Comparison of ENCODE assay signal across 10 mouse cellular contexts in the genomic region with DNA sequence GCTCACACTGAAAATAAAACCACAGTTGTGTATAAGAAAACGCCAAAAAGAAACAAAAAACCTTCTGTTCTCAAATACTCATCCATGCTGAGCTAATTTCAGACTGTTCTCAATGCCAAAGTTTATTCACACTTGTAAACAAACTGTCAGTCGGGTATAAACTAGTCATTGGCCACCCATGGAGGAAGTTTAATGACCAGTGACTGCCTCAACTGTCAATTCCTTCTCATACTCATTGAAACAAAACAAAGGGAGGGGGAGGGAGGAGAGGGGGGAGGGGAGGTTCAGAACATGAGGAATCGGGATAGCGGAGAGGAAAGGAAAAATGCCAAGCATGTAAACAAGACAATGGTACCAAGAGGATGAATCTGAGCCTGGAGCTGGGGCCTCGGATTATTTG. TPM values are rescaled to one million over a fixed set of nuclear protein-coding genes. Genes with fewer than 3 reads are reported as not detected.
DNase-seq lines count a peak whose midpoint lies in the region; ATAC-seq and TF ChIP-seq lines count a peak whose summit lies in the region.
"Had no signal": no experiment of that assay in that cellular context is flagged by ENCODE, and none has a peak within 500 bp of the region (broad histone marks: within the 10 kb centered on the region; RNA-seq: fewer than 3 reads in every experiment).

No protein-coding gene starts in this region.

- TF ChIP-seq CTCF in left cerebral cortex, adult 2 months (IDR thresholded peaks at IDR 0.05): no peak
- TF ChIP-seq CTCF in forebrain, postnatal 0 days (IDR thresholded peaks at IDR 0.05; ENCODE audit: low read depth): no peak

- peak; percentile 67 for ATAC-seq in forebrain, postnatal 0 days
- ATAC-seq in cerebellum, adult (ENCODE audit: insufficient number of reproducible peaks, low FRiP score, low TSS enrichment): no peak
- ATAC-seq: activated CD4-positive, CD25-positive, alpha-beta regulatory T cell, adult 4 months had no signal

- WGBS in forebrain, postnatal 0 days: 18% methylated on average over 5 of the region's 5 CpGs
- 86% methylated on average over 5 of the region's 5 CpGs for WGBS in limb, embryonic 10.5 days

- H3K4me2 ChIP-seq in forebrain, postnatal 0 days (ENCODE audit: low read depth): no peak overlapping the region
- H3K4me2 ChIP-seq: heart, embryonic 13.5 days; kidney, embryonic 15.5 days had no signal

- H3K4me1 ChIP-seq in forebrain, postnatal 0 days (ENCODE audit: insufficient read depth): no peaks in the 10 kb centered on the region
- H3K4me1 ChIP-seq in limb, embryonic 10.5 days: no peaks in the 10 kb centered on the region
- H3K4me1 ChIP-seq: kidney, embryonic 15.5 days had no signal

- H3K27me3 ChIP-seq in forebrain, postnatal 0 days (ENCODE audit: insufficient read depth, low read length): no peaks in the 10 kb centered on the region; the same call in 1 of the 2 replicates
- H3K27me3 ChIP-seq in limb, embryonic 10.5 days (ENCODE audit: low read depth, poor library complexity, severe bottlenecking): no peaks in the 10 kb centered on the region
- H3K27me3 ChIP-seq: heart, embryonic 13.5 days; kidney, embryonic 15.5 days had no signal

- H3K4me3 ChIP-seq in left cerebral cortex, adult 2 months: no peak overlapping the region
- no peak overlapping the region for H3K4me3 ChIP-seq in forebrain, postnatal 0 days (ENCODE audit: low read depth, low read length)
- H3K4me3 ChIP-seq in limb, embryonic 10.5 days: no peak overlapping the region
- H3K4me3 ChIP-seq: heart, embryonic 13.5 days; kidney, embryonic 15.5 days had no signal

- peak overlapping the region; percentile 44; the same call in 1 of the 2 replicates for H3K27ac ChIP-seq in left cerebral cortex, adult 2 months
- no peak overlapping the region for H3K27ac ChIP-seq in forebrain, postnatal 0 days (ENCODE audit: low read depth, low read length)
- H3K27ac ChIP-seq in limb, embryonic 10.5 days: no peak overlapping the region
- H3K27ac ChIP-seq: heart, embryonic 13.5 days; kidney, embryonic 15.5 days had no signal

- H3K9ac ChIP-seq in forebrain, postnatal 0 days: no peak overlapping the region
- H3K9ac ChIP-seq: heart, embryonic 13.5 days; kidney, embryonic 15.5 days had no signal

- DNase-seq in left cerebral cortex, adult 2 months (ENCODE audit: extremely low spot score in 1 of 2, low spot score in 2 of 2): no peak
- DNase-seq in left cerebral cortex, postnatal 10 days (ENCODE audit: extremely low spot score in 1 of 2, low spot score in 2 of 2): no peak
- peak; percentile 35 for DNase-seq in adipocyte (ENCODE audit: low spot score)
- DNase-seq in forebrain, postnatal 0 days: peak; percentile 8
- peak; percentile 40 for DNase-seq in lung, postnatal 36 days
- DNase-seq in limb, embryonic 10.5 days (ENCODE audit: low spot score): no peak

- H3K36me3 ChIP-seq in forebrain, postnatal 0 days (ENCODE audit: insufficient read depth): peaks cover 26% of the 10 kb centered on the region
- H3K36me3 ChIP-seq in limb, embryonic 10.5 days: peaks cover 77% of the 10 kb centered on the region

- no peaks in the 10 kb centered on the region for H3K9me3 ChIP-seq in forebrain, postnatal 0 days (ENCODE audit: low read length)
- no peaks in the 10 kb centered on the region for H3K9me3 ChIP-seq in limb, embryonic 10.5 days (replicated peaks)
- H3K9me3 ChIP-seq: heart, embryonic 13.5 days; kidney, embryonic 15.5 days had no signal

- intact Hi-C loops in left cerebral cortex, adult 2 months (cut with DNase I): no loop called here
- intact Hi-C loops in left cerebral cortex, postnatal 10 days (cut with DNase I): no loop called here

RNA-seq across cellular contexts. Expression of a gene that starts 41.9 kb away (rescaled TPM):
- total RNA-seq in left cerebral cortex, adult 2 months (2021): 100 to 1,000 TPM in 1 of 2 experiments, 10 to 100 TPM in 1; 98.0 to 106 TPM
- 10 to 100 TPM; 82.0 to 91.6 TPM for total RNA-seq in left cerebral cortex, postnatal 10 days (2021)
- 57.8 and 75.9 TPM in 2 replicates for total RNA-seq in forebrain, postnatal 0 days (2014; rRNA removed)
- 25.7 and 32.5 TPM in 2 replicates for polyA plus RNA-seq in forebrain, postnatal 0 days (2015; fragmentation: Nextera tagmentation; extraction: Ambion mirVana)
- 21.0 and 25.3 TPM in 2 replicates for polyA plus RNA-seq in limb, embryonic 10.5 days (2016; fragmentation: Nextera tagmentation; extraction: Ambion mirVana)

RNA-seq across cellular contexts. Expression of a gene that starts 55.5 kb away (rescaled TPM):
- total RNA-seq in left cerebral cortex, adult 2 months (2021): 10 to 100 TPM; 32.6 to 35.1 TPM
- total RNA-seq in left cerebral cortex, postnatal 10 days (2021): 10 to 100 TPM; 56.5 to 57.7 TPM
- total RNA-seq in forebrain, postnatal 0 days (2014; rRNA removed): 61.0 and 86.9 TPM in 2 replicates
- 56.3 and 74.9 TPM in 2 replicates for polyA plus RNA-seq in forebrain, postnatal 0 days (2015; fragmentation: Nextera tagmentation; extraction: Ambion mirVana)
- polyA plus RNA-seq in limb, embryonic 10.5 days (2016; fragmentation: Nextera tagmentation; extraction: Ambion mirVana): 112 and 115 TPM in 2 replicates

Comparison
In these comparisons a context has a peak if more than half of its experiments do, and no peak if none do; other contexts are left out.
1. DNase-seq: peak in adipocyte (single experiment), forebrain, postnatal 0 days (single experiment) and lung, postnatal 36 days (single experiment); none in left cerebral cortex, adult 2 months (0 of 2), left cerebral cortex, postnatal 10 days (0 of 2) and limb, embryonic 10.5 days (single experiment).